Mouse (Mus musculus) erythroblast, embryonic 14.5 days (primary cell): ENCODE measurements around the gene Tnfrsf4. TPM values are rescaled to one million over a fixed set of nuclear protein-coding genes. Genes with fewer than 3 reads are reported as not detected.
A peak's percentile ranks its signal among the peaks of the same experiment; 100 is the strongest.

Experiments used
- H3K27me3 ChIP-seq: 2 replicates; pipeline ENCODE4 v1.6.1; 2012; ENCODE audit warnings: inconsistent platforms; ENCODE audit not compliant: control insufficient read depth
- H3K36me3 ChIP-seq: 2 replicates; pipeline ENCODE4 v1.6.1; 2012; ENCODE audit warnings: mild to moderate bottlenecking, inconsistent platforms; ENCODE audit not compliant: control insufficient read depth
- H3K4me1 ChIP-seq: 2 replicates; pipeline ENCODE4 v1.6.1; 2012; ENCODE audit warnings: inconsistent platforms; ENCODE audit not compliant: control insufficient read depth
- H3K4me3 ChIP-seq: replicated peaks from 2 replicates; pipeline ENCODE3; 2012; ENCODE audit warnings: moderate library complexity, mild to moderate bottlenecking, inconsistent platforms
- H3K9me3 ChIP-seq: 2 replicates; pipeline ENCODE4 v1.6.1; 2012; ENCODE audit warnings: low read length, inconsistent platforms, mixed read lengths; ENCODE audit not compliant: control insufficient read depth
- GATA1 ChIP-seq: IDR thresholded peaks from 2 replicates; pipeline ENCODE4 v1.6.1; 2012; ENCODE audit warnings: low read length, inconsistent platforms, mixed read lengths
- TAL1 ChIP-seq: IDR thresholded peaks from 3 replicates; pipeline ENCODE4 v1.6.1; 2012; ENCODE audit warnings: low read length, inconsistent platforms, mixed read lengths
- polyA plus RNA-seq: library from polyadenylated mRNA; stranded (reverse); fragments of >175 nt; gene quantifications from 2 replicates; pipeline ENCODE4 v1.2.3, GENCODE M21; 2012

Gene Tnfrsf4
- 0.11 and 0.24 TPM in 2 replicates for polyA plus RNA-seq

- Histone ChIP-seq H3K4me3 (no peak within 1 kb of the TSS), H3K36me3 (peaks cover 82% of the 10 kb centered on the region), H3K4me1 (no peaks in the 10 kb centered on the region), H3K9me3 (no peaks in the 10 kb centered on the region), H3K27me3 (no peaks in the 10 kb centered on the region)
- TF ChIP-seq GATA1 (no peak), TAL1 (no peak)
Observed at GRCm38 (mm10) chr4:156013637-156014036, at the start of gene Tnfrsf4. Gene Tnfrsf4, plus strand, starts transcription at chr4:156013843.

- Histone ChIP-seq H3K27me3 (no peaks in the 10 kb centered on the region), H3K36me3 (peaks cover 61% of the 10 kb centered on the region), H3K4me3 (peak overlapping the region; percentile 75), H3K9me3 (no peaks in the 10 kb centered on the region), H3K4me1 (peaks cover 82% of the 10 kb centered on the region)
- TF ChIP-seq TAL1 = no peak
- no peak for TF ChIP-seq GATA1
Observed at GRCm38 (mm10) chr4:155964396-155964795, 49.2 kb upstream of the Tnfrsf4 start.

- Histone ChIP-seq H3K27me3 (no peaks in the 10 kb centered on the region), H3K36me3 (peaks cover 35% of the 10 kb centered on the region), H3K9me3 (no peaks in the 10 kb centered on the region), H3K4me3 (peak overlapping the region; percentile 34), H3K4me1 (peaks cover 55% of the 10 kb centered on the region)
- TF ChIP-seq TAL1 (no peak), GATA1 (no peak)
Observed at GRCm38 (mm10) chr4:155969043-155969653, 44.5 kb upstream of the Tnfrsf4 start.

GRCm38 (mm10) chr4:155970286-155970685, 43.4 kb upstream of the Tnfrsf4 start:
- TF ChIP-seq GATA1 (no peak), TAL1 (no peak)

GRCm38 (mm10) chr4:155972651-155973050, 41.0 kb upstream of the Tnfrsf4 start:
- Histone ChIP-seq H3K4me3 (no peak overlapping the region), H3K36me3 (peaks cover 3% of the 10 kb centered on the region), H3K4me1 (peaks cover 27% of the 10 kb centered on the region), H3K9me3 (no peaks in the 10 kb centered on the region), H3K27me3 (no peaks in the 10 kb centered on the region)
- TF ChIP-seq TAL1 = no peak
- TF ChIP-seq GATA1 = no peak

More at GRCm38 (mm10) chr4:155970286-155970685, 43.4 kb upstream of the Tnfrsf4 start:
- Histone ChIP-seq H3K9me3 (no peaks in the 10 kb centered on the region), H3K36me3 (peaks cover 24% of the 10 kb centered on the region), H3K4me1 (peaks cover 44% of the 10 kb centered on the region), H3K4me3 (no peak overlapping the region), H3K27me3 (no peaks in the 10 kb centered on the region)

- TF ChIP-seq TAL1 (no peak), GATA1 (no peak)
- H3K4me3 ChIP-seq = no peak overlapping the region
- H3K4me1 ChIP-seq = peaks cover 23% of the 10 kb centered on the region
- no peaks in the 10 kb centered on the region; the same call in 1 of the 2 replicates for H3K36me3 ChIP-seq
- no peaks in the 10 kb centered on the region for H3K27me3 ChIP-seq
- no peaks in the 10 kb centered on the region for H3K9me3 ChIP-seq
Observed at GRCm38 (mm10) chr4:155973239-155973638, 40.4 kb upstream of the Tnfrsf4 start.

GRCm38 (mm10) chr4:155981436-155982082, 32.1 kb upstream of the Tnfrsf4 start:
- Histone ChIP-seq H3K9me3 (no peaks in the 10 kb centered on the region), H3K36me3 (no peaks in the 10 kb centered on the region), H3K4me1 (peaks cover 8% of the 10 kb centered on the region), H3K4me3 (no peak overlapping the region), H3K27me3 (no peaks in the 10 kb centered on the region)
- TF ChIP-seq GATA1 = no peak
- TF ChIP-seq TAL1 = no peak

- Histone ChIP-seq H3K36me3 (no peaks in the 10 kb centered on the region), H3K4me1 (peaks cover 22% of the 10 kb centered on the region), H3K27me3 (no peaks in the 10 kb centered on the region), H3K4me3 (no peak overlapping the region), H3K9me3 (no peaks in the 10 kb centered on the region)
- no peak for TF ChIP-seq GATA1
- no peak for TF ChIP-seq TAL1
Observed at GRCm38 (mm10) chr4:155983788-155984187, 29.9 kb upstream of the Tnfrsf4 start.

- Histone ChIP-seq H3K27me3 (no peaks in the 10 kb centered on the region), H3K9me3 (no peaks in the 10 kb centered on the region), H3K4me3 (peak overlapping the region; percentile 78), H3K36me3 (peaks cover 17% of the 10 kb centered on the region), H3K4me1 (peaks cover 71% of the 10 kb centered on the region)
- TF ChIP-seq GATA1 (no peak), TAL1 (no peak)
Observed at GRCm38 (mm10) chr4:155991211-155991907, 22.3 kb upstream of the Tnfrsf4 start.
